ENCODE assay signal across 17 mouse cellular contexts in genomic region chr11:88840724-88841350, GRCm38 (mm10). TPM values are rescaled to one million over a fixed set of nuclear protein-coding genes. Genes with fewer than 3 reads are reported as not detected.
DNase-seq lines count a peak whose midpoint lies in the region; ATAC-seq and TF ChIP-seq lines count a peak whose summit lies in the region.
"Had no signal": no experiment of that assay in that cellular context is flagged by ENCODE, and none has a peak within 500 bp of the region (broad histone marks: within the 10 kb centered on the region; RNA-seq: fewer than 3 reads in every experiment).

No protein-coding gene starts in this region.

- peaks cover 54% of the 10 kb centered on the region for H3K4me1 ChIP-seq in heart, embryonic 12.5 days (replicated peaks)
- no peaks in the 10 kb centered on the region for H3K4me1 ChIP-seq in kidney, adult 2 months (ENCODE audit: control insufficient read depth, insufficient read depth, low read length)
- H3K4me1 ChIP-seq in kidney, embryonic 14.5 days (ENCODE audit: control insufficient read depth, insufficient read depth, low read length) = no peaks in the 10 kb centered on the region
- H3K4me1 ChIP-seq in neural tube, embryonic 13.5 days (replicated peaks) = 0 out of 2 replicates have a peak, but pooled peaks cover 8% of the 10 kb centered on the region
- H3K4me1 ChIP-seq: forebrain, embryonic 12.5 days; hindbrain, embryonic 12.5 days had no signal

- 59% methylated on average over 10 of the region's 10 CpGs for WGBS in heart, embryonic 12.5 days
- WGBS in kidney, adult 2 months = 75% methylated on average over 10 of the region's 10 CpGs
- WGBS in kidney, embryonic 14.5 days = 83% methylated on average over 10 of the region's 10 CpGs
- WGBS in neural tube, embryonic 13.5 days = 83% methylated on average over 10 of the region's 10 CpGs

- no peak for ATAC-seq in heart, embryonic 12.5 days (ENCODE audit: insufficient number of reproducible peaks, low FRiP score)
- no peak for ATAC-seq in kidney, embryonic 14.5 days (ENCODE audit: low FRiP score, low TSS enrichment)
- 0 out of 2 replicates have a peak, but pooled peaks have one; percentile 10 for ATAC-seq in neural tube, embryonic 13.5 days (ENCODE audit: low read depth)
- ATAC-seq: CD4-positive, CD25-positive, alpha-beta regulatory T cell, adult 4 months had no signal

- intact Hi-C loops in heart, postnatal 10 days (cut with DNase I) = no loop called here

- peak overlapping the region; percentile 58 for H3K4me2 ChIP-seq in heart, embryonic 12.5 days
- no peak overlapping the region for H3K4me2 ChIP-seq in kidney, embryonic 14.5 days (replicated peaks; ENCODE audit: low read depth, low read length)
- no peak overlapping the region for H3K4me2 ChIP-seq in neural tube, embryonic 13.5 days
- H3K4me2 ChIP-seq: embryonic facial prominence, embryonic 13.5 days; forebrain, embryonic 12.5 days; hindbrain, embryonic 12.5 days; stomach, embryonic 15.5 days had no signal

- peaks cover 64% of the 10 kb centered on the region for H3K36me3 ChIP-seq in heart, embryonic 12.5 days
- H3K36me3 ChIP-seq in kidney, adult 2 months (ENCODE audit: control insufficient read depth, insufficient read depth, low read length) = no peaks in the 10 kb centered on the region
- H3K36me3 ChIP-seq in kidney, embryonic 14.5 days (ENCODE audit: control insufficient read depth, insufficient read depth, low read length) = peaks cover 42% of the 10 kb centered on the region
- peaks cover 67% of the 10 kb centered on the region for H3K36me3 ChIP-seq in neural tube, embryonic 13.5 days

- DNase-seq in heart, postnatal 10 days = no peak
- DNase-seq in kidney, adult 2 months = peak; percentile 65
- DNase-seq in neural tube, embryonic 10.5 days (ENCODE audit: extremely low spot score, low spot score) = no peak
- DNase-seq in embryo, embryonic 9.5 days (ENCODE audit: extremely low spot score) = no peak
- DNase-seq: cerebellum, adult 18-20 months; lung, postnatal 14 days; retina, postnatal 1 day had no signal

- H3K9me3 ChIP-seq in heart, embryonic 12.5 days (replicated peaks) = no peaks in the 10 kb centered on the region
- no peaks in the 10 kb centered on the region for H3K9me3 ChIP-seq in kidney, embryonic 14.5 days (ENCODE audit: control insufficient read depth, low read length)
- H3K9me3 ChIP-seq in neural tube, embryonic 13.5 days = no peaks in the 10 kb centered on the region
- H3K9me3 ChIP-seq: embryonic facial prominence, embryonic 13.5 days; forebrain, embryonic 12.5 days; hindbrain, embryonic 12.5 days; stomach, embryonic 15.5 days had no signal

- H3K27ac ChIP-seq in heart, embryonic 12.5 days (ENCODE audit: poor library complexity, severe bottlenecking) = peak overlapping the region; percentile 93
- no peak overlapping the region for H3K27ac ChIP-seq in kidney, adult 2 months (ENCODE audit: insufficient read depth, low read depth, low read length)
- no peak overlapping the region for H3K27ac ChIP-seq in kidney, embryonic 14.5 days (ENCODE audit: low read depth, low read length)
- H3K27ac ChIP-seq in neural tube, embryonic 13.5 days (replicated peaks) = no peak overlapping the region
- H3K27ac ChIP-seq: embryonic facial prominence, embryonic 13.5 days; forebrain, embryonic 12.5 days; hindbrain, embryonic 12.5 days; liver, embryonic 14.5 days; stomach, embryonic 15.5 days had no signal

- no peak overlapping the region for H3K4me3 ChIP-seq in heart, embryonic 12.5 days
- H3K4me3 ChIP-seq in kidney, adult 2 months (ENCODE audit: insufficient read depth, low read depth, low read length) = no peak overlapping the region
- H3K4me3 ChIP-seq in kidney, embryonic 14.5 days (ENCODE audit: low read length) = no peak overlapping the region
- no peak overlapping the region for H3K4me3 ChIP-seq in neural tube, embryonic 13.5 days
- H3K4me3 ChIP-seq: embryonic facial prominence, embryonic 13.5 days; forebrain, embryonic 12.5 days; hindbrain, embryonic 12.5 days; stomach, embryonic 15.5 days had no signal

- no peaks in the 10 kb centered on the region for H3K27me3 ChIP-seq in heart, embryonic 12.5 days (replicated peaks)
- no peaks in the 10 kb centered on the region for H3K27me3 ChIP-seq in kidney, adult 2 months (replicated peaks; ENCODE audit: control insufficient read depth, insufficient read depth, low read length)
- H3K27me3 ChIP-seq in kidney, embryonic 14.5 days (ENCODE audit: control insufficient read depth, insufficient read depth, low read length) = no peaks in the 10 kb centered on the region
- H3K27me3 ChIP-seq in neural tube, embryonic 13.5 days = no peaks in the 10 kb centered on the region
- H3K27me3 ChIP-seq: embryonic facial prominence, embryonic 13.5 days; forebrain, embryonic 12.5 days; hindbrain, embryonic 12.5 days; stomach, embryonic 15.5 days had no signal

- TF ChIP-seq CTCF in kidney, adult 2 months (conservative IDR thresholded peaks at IDR 0.05; ENCODE audit: insufficient read depth, insufficient read length, low read depth, low read length) = no peak

- no peak for TF ChIP-seq POLR2A in kidney, adult 2 months (IDR thresholded peaks at IDR 0.05; ENCODE audit: low read depth, low read length)

- peak overlapping the region; percentile 32 for H3K9ac ChIP-seq in heart, embryonic 12.5 days
- no peak overlapping the region for H3K9ac ChIP-seq in kidney, embryonic 14.5 days (ENCODE audit: low read depth, low read length)
- no peak overlapping the region for H3K9ac ChIP-seq in neural tube, embryonic 13.5 days
- H3K9ac ChIP-seq: embryonic facial prominence, embryonic 13.5 days; forebrain, embryonic 12.5 days; hindbrain, embryonic 12.5 days; liver, embryonic 14.5 days; stomach, embryonic 15.5 days had no signal

RNA-seq across cellular contexts. Expression of gene Akap1, which starts 23.5 kb away (rescaled TPM):
- 34.1 and 38.9 TPM in 2 replicates for polyA plus RNA-seq in heart, embryonic 12.5 days (2016; fragmentation: Nextera tagmentation; extraction: Ambion mirVana)
- total RNA-seq in heart, postnatal 10 days (2021) = 100 to 1,000 TPM; 110 to 122 TPM
- 72.6 and 73.1 TPM in 2 replicates for polyA plus RNA-seq in kidney, adult 2 months (2012; rRNA removed)
- polyA plus RNA-seq in kidney, embryonic 14.5 days (2014; fragmentation: Nextera tagmentation; extraction: Ambion mirVana) = 12.0 and 20.2 TPM in 2 replicates
- polyA plus RNA-seq in neural tube, embryonic 13.5 days (2015; fragmentation: Nextera tagmentation; extraction: Ambion mirVana) = 25.7 and 25.9 TPM in 2 replicates
- total RNA-seq: neutrophil, adult 5-6 weeks had no signal
